Mouse (Mus musculus) ovary, adult 18-20 months (tissue): ENCODE results near the gene H2al1b.

Experiments
- DNase-seq: peaks from one replicate; pipeline ENCODE4 v3.0.0; 2022; ENCODE audit warnings: low spot score, mixed read lengths

The H2al1b gene

DNA sequence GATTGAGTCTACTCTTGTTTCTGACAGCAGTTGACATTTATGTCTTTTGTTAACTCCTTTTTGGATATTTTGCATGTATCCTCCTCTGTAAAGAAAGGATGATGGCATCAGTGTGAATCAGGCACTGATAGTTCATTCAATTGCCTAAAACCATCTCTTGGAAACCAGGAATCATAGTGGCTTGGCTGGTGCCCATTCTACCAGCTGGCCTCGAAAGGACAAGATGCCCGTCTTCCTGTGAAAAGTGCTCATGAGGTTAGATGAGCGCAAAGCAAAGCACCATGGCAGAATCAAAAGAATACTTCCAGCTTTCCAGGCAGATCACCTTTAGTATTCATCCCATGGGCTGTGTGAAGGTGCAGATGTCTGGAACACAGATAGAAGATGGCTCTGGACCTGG, 44.5 kb downstream of the H2al1b start:
- no peak for DNase-seq
